Mouse (Mus musculus) CD4-positive, CD25-positive, alpha-beta regulatory T cell, adult 9 weeks (primary cell): ENCODE data around the gene Tmc5. TPM values are rescaled to one million over a fixed set of nuclear protein-coding genes. Genes with fewer than 3 reads are reported as not detected.

Experiments used
- polyA plus RNA-seq: library from polyadenylated mRNA; unstranded; fragments of 100-300 nt; shearing (Covaris generic); gene quantifications from one replicate; pipeline ENCODE4 v1.2.1, GENCODE M21; 2017

The Tmc5 gene
- polyA plus RNA-seq = not detected

GRCm38 (mm10) chr7:118597201-118597600, at the start of gene Tmc5:
TSS of gene Tmc5 (plus strand) at chr7:118597297.

GRCm38 (mm10) chr7:118584257-118584907, 12.7 kb upstream of the Tmc5 start, which contains the start of gene Tmc7:
TSS of gene Tmc7 (minus strand) at chr7:118584736.

GRCm38 (mm10) chr7:118705101-118705961, 108.2 kb downstream of the Tmc5 start, which contains the start of gene Gde1:
TSS of gene Gde1 (minus strand) at chr7:118705778.

GRCm38 (mm10) chr7:118712228-118713173, 115.4 kb downstream of the Tmc5 start, which contains the start of gene Ccp110:
TSS of gene Ccp110 (plus strand) at chr7:118712552.

Other genes starting within 250 kb of the Tmc5 start
- 0.33 TPM for gene Syt17, start 149.1 kb upstream of the Tmc5 start, polyA plus RNA-seq
- 0.32 TPM for gene Itpripl2, start 105.3 kb upstream of the Tmc5 start, polyA plus RNA-seq
- gene Coq7, start 63.9 kb upstream of the Tmc5 start, polyA plus RNA-seq = 17.9 TPM
- gene Tmc7, start 12.6 kb upstream of the Tmc5 start, polyA plus RNA-seq = not detected
- 15.7 TPM for gene Gde1, start 108.5 kb downstream of the Tmc5 start, polyA plus RNA-seq
- 6.7 TPM for gene Ccp110, start 115.3 kb downstream of the Tmc5 start, polyA plus RNA-seq
- gene Vps35l, start 142.9 kb downstream of the Tmc5 start, polyA plus RNA-seq = 102 TPM